Mouse (Mus musculus) stomach, postnatal 0 days (tissue): ENCODE data around the gene B4galt1. TPM values are rescaled to one million over a fixed set of nuclear protein-coding genes. Genes with fewer than 3 reads are reported as not detected.

Experiments
- ATAC-seq: fragments of 200-750 bp; cut with Nextera tagmentation; 2 replicates; pipeline ENCODE4 v1.8.0; 2017; ENCODE audit not compliant: low FRiP score, low TSS enrichment
- DNase-seq: peaks from one replicate; pipeline ENCODE4 v3.0.0-alpha.2; 2016; ENCODE audit warnings: low spot score
- H3K27ac ChIP-seq: fragments of 300-500 bp; sonication (generic); replicated peaks from 2 replicates; pipeline ENCODE4 v1.5.1; 2014; ENCODE audit warnings: mild to moderate bottlenecking, control low read depth
- H3K27me3 ChIP-seq: fragments of 300-500 bp; sonication (generic); 2 replicates; pipeline ENCODE4 v1.6.1; 2014; ENCODE audit warnings: low read length; ENCODE audit not compliant: control insufficient read depth, insufficient read depth
- H3K36me3 ChIP-seq: fragments of 300-500 bp; sonication (generic); 2 replicates; pipeline ENCODE4 v1.6.1; 2014; ENCODE audit warnings: low read length, mixed read lengths; ENCODE audit not compliant: control insufficient read depth, insufficient read depth
- H3K4me1 ChIP-seq: fragments of 300-500 bp; sonication (generic); replicated peaks from 2 replicates; pipeline ENCODE4 v1.6.1; 2014; ENCODE audit warnings: antibody characterized with exemption; ENCODE audit not compliant: control insufficient read depth, insufficient read depth
- H3K4me2 ChIP-seq: fragments of 300-500 bp; sonication (generic); replicated peaks from 2 replicates; pipeline ENCODE4 v1.6.1; 2014; ENCODE audit warnings: low read depth, mild to moderate bottlenecking, control low read depth, moderate library complexity
- H3K4me3 ChIP-seq: fragments of 300-500 bp; sonication (generic); 2 replicates; pipeline ENCODE4 v1.5.1; 2014; ENCODE audit warnings: low read depth, low read length, control low read depth
- H3K9ac ChIP-seq: fragments of 300-500 bp; sonication (generic); 2 replicates; pipeline ENCODE4 v1.6.1; 2014; ENCODE audit warnings: mild to moderate bottlenecking, low read length, control low read depth, mixed read lengths
- H3K9me3 ChIP-seq: fragments of 300-500 bp; sonication (generic); 2 replicates; pipeline ENCODE4 v1.6.1; 2016; ENCODE audit warnings: low read length; ENCODE audit not compliant: control insufficient read depth
- CTCF ChIP-seq: IDR thresholded peaks from 2 replicates; pipeline ENCODE4 v1.5.1; 2016; ENCODE audit warnings: antibody characterized with exemption, low read depth, mild to moderate bottlenecking, moderate library complexity
- EP300 ChIP-seq: optimal IDR thresholded peaks from 2 replicates; pipeline ENCODE3; 2016; ENCODE audit warnings: antibody characterized with exemption
- WGBS: fragments of 180-500 bp; shearing (Covaris S2); extraction: QIAGEN DNeasy Blood & Tissue Kit; methylation state at CpG from one replicate; pipeline ENCODE4 v1.1.7; 2014; 5-methylcytosine and 5-hydroxymethylcytosine counted together
- polyA plus RNA-seq: library from polyadenylated mRNA; unstranded; fragments of >200 nt; fragmentation: Nextera tagmentation; extraction: Ambion mirVana; gene quantifications from 2 replicates; pipeline ENCODE4 v1.2.1, GENCODE M21; 2015

Gene B4galt1
- polyA plus RNA-seq, 1 experiment from 2014 or later, result 34.3 TPM

- no peak for ATAC-seq
- H3K9me3 ChIP-seq, result no peaks in the 10 kb centered on the region
- 52% methylated on average over 2 of the region's 2 CpGs for WGBS
- H3K9ac ChIP-seq, result no peak overlapping the region
- no peak overlapping the region for H3K4me3 ChIP-seq
- no peak for DNase-seq
- H3K4me1 ChIP-seq, result peaks cover 6% of the 10 kb centered on the region; the same call in 1 of the 2 replicates
- H3K27ac ChIP-seq, result no peak overlapping the region
- H3K4me2 ChIP-seq, result no peak overlapping the region
- H3K27me3 ChIP-seq, result no peaks in the 10 kb centered on the region
- no peaks in the 10 kb centered on the region for H3K36me3 ChIP-seq
- TF ChIP-seq CTCF (no peak), EP300 (no peak)
Measured at GRCm38 (mm10) chr4:40885166-40885525, 31.3 kb upstream of the B4galt1 start.

- Histone ChIP-seq H3K4me1 (peaks cover 6% of the 10 kb centered on the region; the same call in 1 of the 2 replicates), H3K9ac (no peak overlapping the region), H3K27me3 (no peaks in the 10 kb centered on the region), H3K27ac (no peak overlapping the region), H3K4me3 (no peak overlapping the region), H3K9me3 (no peaks in the 10 kb centered on the region), H3K4me2 (no peak overlapping the region), H3K36me3 (no peaks in the 10 kb centered on the region)
- DNase-seq (no peak), ATAC-seq (no peak)
- TF ChIP-seq CTCF, result no peak
- no peak for TF ChIP-seq EP300
- 63% methylated on average over 12 of the region's 12 CpGs for WGBS
Measured at GRCm38 (mm10) chr4:40884282-40885165, 30.7 kb upstream of the B4galt1 start.

GRCm38 (mm10) chr4:40883200-40883599 is 29.4 kb upstream of the B4galt1 start:
- Histone ChIP-seq H3K36me3 (no peaks in the 10 kb centered on the region), H3K4me1 (peaks cover 6% of the 10 kb centered on the region; the same call in 1 of the 2 replicates), H3K4me3 (no peak overlapping the region), H3K27me3 (no peaks in the 10 kb centered on the region), H3K27ac (no peak overlapping the region), H3K9ac (no peak overlapping the region), H3K9me3 (no peaks in the 10 kb centered on the region), H3K4me2 (no peak overlapping the region)
- 78% methylated on average over 10 of the region's 10 CpGs for WGBS
- DNase-seq (no peak), ATAC-seq (no peak)
- TF ChIP-seq EP300 (no peak), CTCF (no peak)

- no peak for ATAC-seq
- H3K9ac ChIP-seq, result no peak overlapping the region
- peak overlapping the region; percentile 28; the same call in 1 of the 2 replicates for H3K4me2 ChIP-seq
- DNase-seq, result no peak
- WGBS, result 75% methylated on average over 5 of the region's 5 CpGs
- no peaks in the 10 kb centered on the region for H3K9me3 ChIP-seq
- peaks cover 6% of the 10 kb centered on the region for H3K4me1 ChIP-seq
- no peaks in the 10 kb centered on the region for H3K27me3 ChIP-seq
- H3K36me3 ChIP-seq, result no peaks in the 10 kb centered on the region
- no peak overlapping the region for H3K4me3 ChIP-seq
- no peak overlapping the region; the same call in 1 of the 2 replicates for H3K27ac ChIP-seq
- TF ChIP-seq EP300, result no peak
- TF ChIP-seq CTCF, result no peak
Measured at GRCm38 (mm10) chr4:40877528-40877927, 23.7 kb upstream of the B4galt1 start.

GRCm38 (mm10) chr4:40876814-40877371 is 23.1 kb upstream of the B4galt1 start:
- ATAC-seq, result peak; percentile 70
- TF ChIP-seq EP300, result no peak
- TF ChIP-seq CTCF, result no peak
- H3K27me3 ChIP-seq, result no peaks in the 10 kb centered on the region
- DNase-seq, result peak; percentile 69
- no peak overlapping the region for H3K4me3 ChIP-seq
- peak overlapping the region; percentile 49; the same call in 1 of the 2 replicates for H3K27ac ChIP-seq
- H3K36me3 ChIP-seq, result no peaks in the 10 kb centered on the region
- peak overlapping the region; percentile 28 for H3K4me2 ChIP-seq
- no peaks in the 10 kb centered on the region for H3K9me3 ChIP-seq
- WGBS, result 7% methylated on average over 12 of the region's 12 CpGs
- H3K4me1 ChIP-seq, result peaks cover 6% of the 10 kb centered on the region
- H3K9ac ChIP-seq, result no peak overlapping the region

GRCm38 (mm10) chr4:40875842-40876241 is 22.0 kb upstream of the B4galt1 start:
- no peak overlapping the region for H3K9ac ChIP-seq
- ATAC-seq (no peak), DNase-seq (no peak)
- no peak overlapping the region for H3K4me2 ChIP-seq
- no peak overlapping the region for H3K27ac ChIP-seq
- no peaks in the 10 kb centered on the region for H3K36me3 ChIP-seq
- no peak overlapping the region for H3K4me3 ChIP-seq
- 75% methylated on average over 20 of the region's 20 CpGs for WGBS
- H3K4me1 ChIP-seq, result peaks cover 6% of the 10 kb centered on the region
- H3K27me3 ChIP-seq, result no peaks in the 10 kb centered on the region
- no peaks in the 10 kb centered on the region for H3K9me3 ChIP-seq
- no peak for TF ChIP-seq CTCF
- no peak for TF ChIP-seq EP300
